Mouse (Mus musculus) E14TG2a.4 (cell line): ENCODE measurements around the gene Tdrd3.
A peak's percentile ranks its signal among the peaks of the same experiment; 100 is the strongest.

Source experiments
- CTCF ChIP-seq: conservative IDR thresholded peaks from 2 replicates; pipeline ENCODE4 v1.5.1; 2014; ENCODE audit warnings: low read length
- POU5F1 ChIP-seq: IDR thresholded peaks from 2 replicates; pipeline ENCODE4 v1.6.1; 2014; ENCODE audit warnings: low read length, borderline replicate concordance

DNA sequence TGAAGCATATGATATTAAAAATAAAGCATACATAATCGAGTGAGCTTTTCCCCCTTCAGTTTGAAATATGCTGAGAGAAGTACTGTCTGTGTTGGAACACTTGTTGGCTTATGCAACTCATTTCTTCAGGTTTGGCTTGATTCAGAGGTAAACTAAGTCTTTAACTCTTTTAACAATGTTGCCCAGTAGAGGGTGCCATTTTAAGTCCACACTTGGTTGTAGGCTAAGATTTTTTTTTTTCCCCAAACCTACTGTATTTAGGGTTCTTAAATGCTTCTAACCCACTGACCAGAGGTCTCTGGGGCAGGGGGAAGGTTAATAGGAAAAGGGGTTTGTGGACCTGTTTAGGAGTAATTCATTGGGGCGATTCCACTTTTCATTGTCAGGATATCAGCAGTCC, 33.4 kb upstream of the Tdrd3 start:
- TF ChIP-seq CTCF = 0 out of 2 replicates have a peak, but pooled peaks have one; percentile 12
- no peak for TF ChIP-seq POU5F1
